Mouse (Mus musculus) cerebellum, adult 2 months (tissue): ENCODE measurements around the gene Vmn1r100.
"Not testable (repeated sequence)": the region's sequence is repeated elsewhere in the genome, so short reads cannot be mapped to it uniquely, and the experiment has no call there.

Source experiments
- CTCF ChIP-seq: fragments of 200-500 bp; IDR thresholded peaks from 2 replicates; pipeline ENCODE4 v1.5.1; 2011; ENCODE audit warnings: low read depth, mild to moderate bottlenecking, control low read depth, low read length, moderate library complexity, borderline replicate concordance; ENCODE audit not compliant: insufficient read depth
- POLR2A ChIP-seq: fragments of 200-500 bp; IDR thresholded peaks from 2 replicates; pipeline ENCODE4 v1.6.1; 2011; ENCODE audit warnings: low read length, control low read depth, borderline replicate concordance; ENCODE audit not compliant: insufficient read depth

DNA sequence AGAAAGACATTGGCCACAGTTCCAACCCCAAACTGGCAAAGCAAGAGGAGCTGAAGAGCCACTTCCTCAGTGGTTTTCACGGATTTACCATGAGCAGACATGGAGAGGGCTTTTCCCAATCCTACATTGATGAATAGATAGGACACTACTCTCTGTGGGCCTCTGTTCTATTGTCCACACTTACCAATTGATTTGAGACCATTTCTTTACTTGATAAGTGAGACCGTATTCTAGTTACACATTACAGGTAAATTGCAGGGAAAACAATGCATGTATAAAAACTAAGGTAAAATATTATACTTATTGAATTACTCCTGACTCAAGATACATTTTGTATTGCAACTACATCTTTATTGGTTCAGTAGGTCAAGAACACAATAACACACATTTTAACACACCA, 24.8 kb downstream of the Vmn1r100 start, which contains the start of gene Vmn1r101:
- not testable (repeated sequence) for TF ChIP-seq CTCF, POLR2A
